Mouse (Mus musculus): ENCODE results near the gene Snrk.
A peak's percentile ranks its signal among the peaks of the same experiment; 100 is the strongest.

Snrk gene

GRCm38 (mm10) chr9:122180105-122180504, 63.0 kb downstream of the Snrk start:
- no peak for DNase-seq (ENCODE audit: low spot score)

DNA sequence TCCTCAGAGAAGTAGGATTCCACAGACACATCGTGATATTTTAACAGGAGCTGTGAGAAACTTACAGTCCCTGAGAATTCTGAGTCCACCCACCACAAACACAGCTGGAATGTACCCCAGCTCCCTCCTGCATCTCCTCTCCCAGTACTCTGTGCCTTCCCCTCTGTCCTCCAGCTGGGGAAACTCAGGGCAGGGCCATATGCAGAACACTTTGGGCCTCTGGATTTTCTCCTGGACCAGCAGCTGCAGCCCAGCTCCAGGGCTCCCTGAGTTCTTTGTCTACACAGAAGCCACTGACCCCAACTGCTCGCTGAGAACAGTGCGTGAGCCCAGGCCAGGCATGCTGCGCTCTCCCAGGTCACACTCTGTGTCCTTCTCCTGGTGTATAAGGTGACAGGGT, 66.0 kb downstream of the Snrk start:
- DNase-seq (ENCODE audit: low spot score), result no peak

- no peak for DNase-seq (ENCODE audit: low spot score)
Measured at GRCm38 (mm10) chr9:122184329-122184728, 67.3 kb downstream of the Snrk start.

- DNase-seq (ENCODE audit: low spot score), result peak; percentile 77
Measured at GRCm38 (mm10) chr9:122185061-122185460, 68.0 kb downstream of the Snrk start.

- DNase-seq (ENCODE audit: low spot score), result no peak
Measured at GRCm38 (mm10) chr9:122185953-122186352, 68.9 kb downstream of the Snrk start.

DNA sequence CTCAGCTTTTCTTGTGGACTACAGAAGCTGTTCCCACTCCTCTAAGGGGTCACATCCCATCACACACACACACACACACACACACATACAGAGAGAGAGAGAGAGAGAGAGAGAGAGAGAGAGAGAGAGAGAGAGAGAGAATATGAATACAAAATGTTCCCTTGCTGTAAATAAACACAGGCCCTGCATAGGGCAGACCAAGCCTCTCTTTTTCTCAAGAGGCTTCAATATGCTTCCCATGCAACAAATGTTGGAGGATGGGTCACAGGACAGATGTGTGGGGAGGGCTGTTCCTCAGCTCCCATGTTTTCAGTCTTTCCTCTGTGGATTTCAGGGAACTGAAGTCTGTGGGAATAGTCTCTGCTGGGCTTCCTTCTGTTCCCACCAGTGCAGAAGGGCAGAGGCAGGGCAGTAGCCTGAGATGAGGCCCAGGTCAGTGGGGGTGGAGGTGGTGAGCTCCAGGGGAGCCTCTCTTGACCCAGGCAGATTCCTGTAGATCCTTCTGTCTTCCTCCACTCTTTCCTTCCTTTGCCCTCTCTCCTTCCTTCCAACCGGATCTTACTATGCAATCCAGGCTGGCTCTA, 69.7 kb downstream of the Snrk start:
- DNase-seq (ENCODE audit: low spot score), result no peak

- DNase-seq (ENCODE audit: low spot score), result no peak
Measured at GRCm38 (mm10) chr9:122187451-122187921, 70.4 kb downstream of the Snrk start.

DNA sequence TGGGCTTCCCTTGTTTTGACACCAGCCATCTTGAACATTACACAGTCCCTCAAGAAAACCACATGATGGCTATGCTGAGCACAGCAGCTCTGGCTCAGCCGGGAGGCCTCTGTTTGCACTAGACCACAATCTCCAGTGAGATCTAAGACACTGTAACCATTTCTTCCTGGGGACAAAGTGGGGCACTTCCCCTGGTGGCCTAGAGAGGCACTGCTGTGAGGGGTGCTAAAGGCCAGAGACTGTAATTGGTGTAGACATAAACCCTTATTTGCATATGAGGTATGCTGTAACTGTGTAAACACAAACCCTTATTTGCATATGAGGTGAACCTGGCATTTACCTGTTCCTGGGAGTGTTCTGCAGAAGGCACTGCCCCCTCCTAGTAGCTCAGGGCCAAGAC, 71.7 kb downstream of the Snrk start:
- no peak for DNase-seq (ENCODE audit: low spot score)

DNA sequence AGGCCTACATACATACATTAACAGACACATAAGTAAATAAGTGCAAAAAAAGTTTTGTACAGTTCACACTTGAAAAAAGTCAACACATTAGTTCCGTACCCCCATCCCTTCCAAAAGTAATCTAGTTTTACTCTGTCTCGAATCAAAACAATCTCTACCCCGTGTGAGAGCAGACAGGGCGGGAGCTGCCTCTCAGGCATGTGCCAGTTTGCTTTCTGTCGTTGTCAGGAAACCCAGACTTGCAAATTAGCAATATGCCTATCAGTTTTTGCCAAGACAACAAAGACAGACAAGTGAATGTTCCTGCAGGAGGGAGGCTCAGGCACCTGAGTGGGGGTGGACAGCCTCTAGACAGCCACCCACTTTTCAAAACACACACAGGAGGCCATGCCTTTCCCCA, 76.3 kb downstream of the Snrk start:
- DNase-seq (ENCODE audit: low spot score), result no peak

- DNase-seq (ENCODE audit: low spot score), result no peak
Measured at GRCm38 (mm10) chr9:122193823-122194222, 76.8 kb downstream of the Snrk start.

DNA sequence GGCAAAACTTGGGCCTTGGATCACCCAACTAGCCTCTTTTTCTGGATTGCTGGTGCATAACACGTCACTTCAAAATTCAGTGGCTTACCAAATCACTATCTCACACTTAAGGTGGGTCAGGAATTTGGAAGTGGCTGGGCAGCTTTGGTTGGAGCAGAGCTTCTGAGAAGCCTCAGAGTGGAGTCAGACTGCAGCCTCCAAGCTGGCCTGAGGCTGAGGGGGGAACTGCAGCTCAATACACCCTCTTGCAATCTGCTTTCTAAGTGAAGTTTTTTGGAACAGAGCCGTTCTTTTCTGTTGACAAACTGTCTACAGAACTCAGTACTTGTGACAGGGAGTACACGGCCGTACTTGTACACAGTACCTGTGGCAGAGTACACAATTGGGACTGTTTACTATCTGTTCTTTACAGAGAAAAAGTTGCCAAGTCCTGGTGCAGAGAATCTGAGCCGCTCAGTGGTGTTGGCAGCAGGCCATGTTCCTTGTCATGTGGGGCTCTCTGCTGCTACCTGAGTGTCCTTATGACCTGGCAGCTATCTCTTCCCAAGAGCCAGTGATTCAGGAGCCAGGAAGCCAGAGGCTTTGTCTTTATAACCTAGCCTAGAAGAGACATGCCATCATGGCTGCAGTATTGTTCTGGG, 78.1 kb downstream of the Snrk start:
- peak; percentile 40 for DNase-seq (ENCODE audit: low spot score)

DNA sequence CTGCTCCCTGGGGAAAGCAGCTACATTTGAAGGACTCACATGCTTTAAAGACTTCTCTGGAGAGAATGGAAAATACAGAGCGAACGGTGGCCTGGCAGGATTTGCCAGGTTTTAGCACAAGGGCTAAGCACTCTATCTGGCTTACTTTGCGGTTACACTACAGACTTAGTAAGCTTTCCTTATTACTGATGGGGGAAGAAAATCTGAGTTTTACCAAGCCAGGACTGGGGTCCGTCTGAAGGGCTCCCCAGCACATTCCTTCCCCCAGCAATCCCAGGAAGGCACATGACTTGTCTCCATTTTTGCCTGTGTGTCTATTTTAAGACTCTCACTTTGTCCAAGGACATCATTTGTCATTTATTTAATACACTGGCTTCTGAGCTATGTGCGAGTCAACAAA, 80.0 kb downstream of the Snrk start:
- DNase-seq (ENCODE audit: low spot score), result no peak

DNA sequence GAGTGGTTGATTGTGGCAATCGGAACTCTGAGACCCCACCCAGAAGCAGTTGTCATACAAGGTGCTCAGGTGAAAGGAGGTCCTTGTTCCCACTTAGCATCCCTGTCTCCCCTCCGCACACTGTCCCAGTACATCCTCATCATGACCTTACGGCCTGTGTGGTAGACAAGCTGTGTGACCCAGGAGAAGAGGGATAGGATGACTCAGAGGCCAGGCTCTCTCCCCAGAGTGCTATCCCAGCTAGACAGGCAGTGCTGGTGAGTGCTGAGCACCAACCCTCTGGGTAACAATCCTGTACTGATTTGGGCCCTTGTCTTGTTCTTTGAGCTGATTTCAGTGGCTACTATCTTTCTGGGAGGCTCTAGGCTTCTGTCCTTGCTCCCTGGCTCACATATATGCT, 81.6 kb downstream of the Snrk start:
- DNase-seq (ENCODE audit: low spot score), result no peak

DNA sequence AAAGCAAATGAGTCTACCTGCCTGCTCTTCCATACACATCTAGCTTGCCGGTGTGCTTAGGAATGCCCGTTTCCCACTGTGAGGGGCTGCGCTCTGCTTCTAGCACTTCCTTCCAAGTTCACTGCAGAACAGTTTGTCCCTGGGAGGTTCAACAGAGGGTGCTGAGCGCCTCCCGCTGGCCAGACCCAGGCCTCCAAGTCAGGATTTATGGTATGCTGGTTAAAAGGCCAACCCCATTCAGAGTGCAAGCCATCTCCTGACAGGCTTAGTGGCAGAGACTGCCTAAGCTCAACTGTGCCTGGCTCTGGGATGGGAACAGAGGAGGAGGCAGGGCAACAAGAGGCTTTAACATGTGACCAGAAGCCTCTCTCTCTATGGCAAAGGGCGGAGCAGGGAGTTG, 82.2 kb downstream of the Snrk start:
- peak; percentile 78 for DNase-seq (ENCODE audit: low spot score)

GRCm38 (mm10) chr9:122204508-122204907, 87.4 kb downstream of the Snrk start:
- no peak for DNase-seq (ENCODE audit: low spot score)

- peak; percentile 59 for DNase-seq (ENCODE audit: low spot score)
Measured at GRCm38 (mm10) chr9:122205543-122206200, 88.6 kb downstream of the Snrk start.

DNA sequence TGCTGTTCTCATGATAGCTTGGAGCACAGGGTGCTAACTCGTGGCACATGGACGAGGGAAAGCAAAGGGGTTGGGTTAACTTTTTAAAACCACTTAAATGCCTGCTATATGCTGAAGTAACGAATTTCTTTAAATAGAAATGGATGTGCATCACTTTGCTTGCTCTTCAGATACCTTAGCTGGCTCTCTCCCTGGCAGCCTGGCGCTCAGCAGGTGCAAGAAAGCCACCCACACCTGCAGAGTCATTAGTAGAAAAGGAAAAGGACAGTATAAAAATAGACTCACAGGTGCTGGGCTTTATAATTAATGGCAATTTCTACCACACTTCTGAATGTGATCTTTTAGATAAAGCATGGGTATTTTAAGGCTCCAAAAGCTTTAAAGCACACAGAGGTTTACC, 91.2 kb downstream of the Snrk start:
- DNase-seq (ENCODE audit: low spot score), result no peak

GRCm38 (mm10) chr9:122215118-122215517, 98.1 kb downstream of the Snrk start:
- no peak for DNase-seq (ENCODE audit: low spot score)

DNA sequence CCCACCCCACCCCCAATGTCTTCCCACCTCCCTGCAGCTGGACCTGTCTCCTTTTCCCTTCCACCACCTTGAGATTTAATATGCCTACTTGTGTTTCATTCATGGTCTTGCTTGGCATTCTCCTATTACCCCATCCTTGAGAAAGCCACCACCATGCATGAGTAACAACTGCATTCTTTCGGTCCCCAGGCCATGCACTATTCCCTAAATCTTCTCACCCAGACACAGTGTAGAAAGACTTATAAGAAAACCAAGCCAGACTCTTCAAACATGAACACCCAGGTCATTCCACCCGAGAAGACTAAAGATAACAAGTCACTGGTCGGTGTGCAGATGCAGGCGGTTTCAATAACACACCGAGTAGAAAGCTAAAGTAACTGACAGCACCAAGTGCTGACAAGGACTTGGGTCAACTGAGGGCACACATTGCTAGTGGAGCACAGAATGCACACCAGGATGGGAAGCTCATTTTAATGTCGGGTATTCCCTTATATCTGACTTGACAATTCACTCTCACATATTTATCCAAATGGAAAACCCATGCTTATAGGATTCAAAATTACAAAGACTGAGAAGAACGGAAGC, 100.0 kb downstream of the Snrk start:
- DNase-seq (ENCODE audit: low spot score), result no peak

All from ovary, postnatal 36 days (tissue).